Mouse (Mus musculus): ENCODE results near the gene Egr4.
A peak's percentile ranks its signal among the peaks of the same experiment; 100 is the strongest.

DNA sequence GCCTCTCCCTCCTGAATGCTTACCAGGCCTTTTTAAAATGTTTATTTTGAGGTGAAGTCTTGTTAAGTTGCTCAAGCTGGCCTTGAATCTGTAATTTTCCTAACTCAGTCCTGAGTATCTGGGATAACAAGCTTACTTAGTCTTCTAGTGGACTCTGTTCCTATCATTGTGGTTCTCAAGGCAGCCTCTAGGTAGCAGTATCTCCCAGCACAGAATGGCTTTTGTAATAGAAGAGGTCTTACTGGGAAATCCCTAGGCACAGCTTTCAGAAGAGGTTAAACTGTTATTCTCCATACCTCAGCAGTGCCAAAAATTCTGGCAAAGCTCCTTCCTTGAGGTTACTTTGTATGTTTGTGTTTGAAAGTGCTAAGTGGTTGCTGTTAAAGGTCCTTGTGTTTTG lies 48.0 kb downstream of the Egr4 start:
- TF ChIP-seq POLR2A (IDR thresholded peaks at IDR 0.05; ENCODE audit: borderline replicate concordance, insufficient read depth, low read length) (no peak), CTCF (IDR thresholded peaks at IDR 0.05; ENCODE audit: borderline replicate concordance, insufficient read depth, low read depth, low read length) (peak; percentile 45; the same call in 1 of the 2 replicates)
